Mouse (Mus musculus): Measurements from ENCODE around the gene Socs3. TPM values are rescaled to one million over a fixed set of nuclear protein-coding genes. Genes with fewer than 3 reads are reported as not detected.

Socs3 gene
- polyA plus RNA-seq, 1 experiment: 45.7 TPM

GRCm38 (mm10) chr11:117969100-117969944 is 525 bp downstream of the Socs3 start:
- peaks cover 79% of the 10 kb centered on the region for H3K4me1 ChIP-seq (replicated peaks; ENCODE audit: control insufficient read depth, insufficient read depth, low read length)
- WGBS: 1% methylated on average over 65 of the region's 65 CpGs
- TF ChIP-seq POLR2A (IDR thresholded peaks at IDR 0.05; ENCODE audit: control insufficient read depth, extremely low read depth, insufficient read depth, low read length, poor library complexity): no peak; the same call in 1 of the 2 replicates
- TF ChIP-seq CTCF (IDR thresholded peaks at IDR 0.05; ENCODE audit: borderline replicate concordance, control insufficient read depth, extremely low read depth, insufficient read depth, low read length, poor library complexity): no peak

DNA sequence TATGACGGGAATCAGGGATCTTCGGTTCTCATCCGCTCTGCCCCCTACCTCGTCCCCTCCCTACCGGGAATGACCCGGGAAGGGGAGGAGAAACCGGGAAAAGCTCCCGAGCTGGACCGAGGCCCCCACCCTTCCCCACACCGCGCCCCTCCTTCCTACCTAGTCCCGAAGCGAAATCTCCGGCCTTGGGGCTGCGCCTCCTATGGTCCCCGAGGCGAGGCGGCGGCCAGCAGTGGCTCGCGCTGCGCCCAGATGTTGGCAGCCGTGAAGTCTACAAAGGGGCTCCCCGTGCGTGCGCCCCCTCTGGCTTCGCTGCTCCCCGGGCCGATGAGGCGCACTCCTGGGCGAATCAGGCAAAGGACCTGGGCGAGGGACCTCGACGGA is 1.1 kb downstream of the Socs3 start:
- H3K36me3 ChIP-seq (ENCODE audit: control insufficient read depth, insufficient read depth, low read length): no peaks in the 10 kb centered on the region
- H3K27ac ChIP-seq (ENCODE audit: control insufficient read depth, insufficient read depth, low read length): no peak overlapping the region
- H3K4me1 ChIP-seq (replicated peaks; ENCODE audit: control insufficient read depth, insufficient read depth, low read length): peaks cover 79% of the 10 kb centered on the region
- TF ChIP-seq POLR2A (IDR thresholded peaks at IDR 0.05; ENCODE audit: control insufficient read depth, extremely low read depth, insufficient read depth, low read length, poor library complexity): no peak
- TF ChIP-seq CTCF (IDR thresholded peaks at IDR 0.05; ENCODE audit: borderline replicate concordance, control insufficient read depth, extremely low read depth, insufficient read depth, low read length, poor library complexity): peak; percentile 64; the same call in 1 of the 2 replicates
- peak; percentile 73 for DNase-seq
- WGBS: 1% methylated on average over 34 of the region's 34 CpGs
- peak overlapping the region; percentile 56 for H3K4me3 ChIP-seq (ENCODE audit: control insufficient read depth, insufficient read depth, low read length)
- H3K27me3 ChIP-seq (ENCODE audit: control insufficient read depth, insufficient read depth, low read length): no peaks in the 10 kb centered on the region

More at GRCm38 (mm10) chr11:117969100-117969944, 525 bp downstream of the Socs3 start:
- Histone ChIP-seq H3K4me3 (ENCODE audit: control insufficient read depth, insufficient read depth, low read length) (peak overlapping the region; percentile 56), H3K36me3 (ENCODE audit: control insufficient read depth, insufficient read depth, low read length) (no peaks in the 10 kb centered on the region), H3K27me3 (ENCODE audit: control insufficient read depth, insufficient read depth, low read length) (no peaks in the 10 kb centered on the region), H3K27ac (ENCODE audit: control insufficient read depth, insufficient read depth, low read length) (0 out of 2 replicates have a peak overlapping the region, but pooled peaks have one; percentile 10)
- peak; percentile 79 for DNase-seq

DNA sequence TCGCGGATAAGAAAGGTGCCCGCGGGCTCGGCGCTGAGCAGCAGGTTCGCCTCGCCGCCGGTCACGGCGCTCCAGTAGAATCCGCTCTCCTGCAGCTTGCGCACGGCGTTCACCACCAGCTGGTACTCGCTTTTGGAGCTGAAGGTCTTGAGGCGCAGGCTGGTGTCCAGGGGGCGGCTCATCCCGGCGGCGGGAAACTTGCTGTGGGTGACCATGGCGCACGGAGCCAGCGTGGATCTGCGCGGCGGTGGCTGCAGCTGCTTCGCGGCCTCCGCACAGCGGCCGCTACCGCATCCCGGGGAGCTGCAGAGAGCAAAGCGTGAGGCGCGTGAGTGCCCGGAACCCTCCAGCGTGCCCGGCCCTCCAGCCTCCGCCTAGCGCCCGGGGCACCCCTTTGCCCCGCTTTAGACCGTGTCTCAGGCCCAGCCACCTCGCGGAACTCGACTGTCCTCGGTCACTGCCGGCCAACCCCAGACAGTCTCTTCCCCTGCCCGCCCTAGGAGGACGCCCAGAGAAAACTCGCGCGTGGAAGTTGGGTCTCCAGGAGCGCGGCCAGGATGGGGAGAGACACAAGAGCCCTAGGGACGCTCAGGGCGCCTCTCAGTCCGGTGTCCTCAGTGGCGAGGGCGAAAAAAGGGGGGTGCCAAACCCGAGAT is 1.7 kb downstream of the Socs3 start:
- Histone ChIP-seq H3K36me3 (ENCODE audit: control insufficient read depth, insufficient read depth, low read length) (no peaks in the 10 kb centered on the region), H3K4me1 (replicated peaks; ENCODE audit: control insufficient read depth, insufficient read depth, low read length) (peaks cover 82% of the 10 kb centered on the region), H3K27ac (ENCODE audit: control insufficient read depth, insufficient read depth, low read length) (no peak overlapping the region), H3K27me3 (ENCODE audit: control insufficient read depth, insufficient read depth, low read length) (no peaks in the 10 kb centered on the region), H3K4me3 (ENCODE audit: control insufficient read depth, insufficient read depth, low read length) (peak overlapping the region; percentile 56)
- TF ChIP-seq CTCF (IDR thresholded peaks at IDR 0.05; ENCODE audit: borderline replicate concordance, control insufficient read depth, extremely low read depth, insufficient read depth, low read length, poor library complexity) (no peak), POLR2A (IDR thresholded peaks at IDR 0.05; ENCODE audit: control insufficient read depth, extremely low read depth, insufficient read depth, low read length, poor library complexity) (no peak)
- DNase-seq: peak; percentile 45
- WGBS: 12% methylated on average over 64 of the region's 64 CpGs

GRCm38 (mm10) chr11:117967249-117968015 is 2.4 kb downstream of the Socs3 start:
- peaks cover 83% of the 10 kb centered on the region for H3K4me1 ChIP-seq (replicated peaks; ENCODE audit: control insufficient read depth, insufficient read depth, low read length)
- no peaks in the 10 kb centered on the region for H3K27me3 ChIP-seq (ENCODE audit: control insufficient read depth, insufficient read depth, low read length)
- no peaks in the 10 kb centered on the region for H3K36me3 ChIP-seq (ENCODE audit: control insufficient read depth, insufficient read depth, low read length)
- DNase-seq: no peak
- WGBS: 79% methylated on average over 34 of the region's 34 CpGs
- H3K4me3 ChIP-seq (ENCODE audit: control insufficient read depth, insufficient read depth, low read length): peak overlapping the region; percentile 56
- no peak for TF ChIP-seq CTCF (IDR thresholded peaks at IDR 0.05; ENCODE audit: borderline replicate concordance, control insufficient read depth, extremely low read depth, insufficient read depth, low read length, poor library complexity)
- no peak for TF ChIP-seq POLR2A (IDR thresholded peaks at IDR 0.05; ENCODE audit: control insufficient read depth, extremely low read depth, insufficient read depth, low read length, poor library complexity)
- no peak overlapping the region for H3K27ac ChIP-seq (ENCODE audit: control insufficient read depth, insufficient read depth, low read length)

DNA sequence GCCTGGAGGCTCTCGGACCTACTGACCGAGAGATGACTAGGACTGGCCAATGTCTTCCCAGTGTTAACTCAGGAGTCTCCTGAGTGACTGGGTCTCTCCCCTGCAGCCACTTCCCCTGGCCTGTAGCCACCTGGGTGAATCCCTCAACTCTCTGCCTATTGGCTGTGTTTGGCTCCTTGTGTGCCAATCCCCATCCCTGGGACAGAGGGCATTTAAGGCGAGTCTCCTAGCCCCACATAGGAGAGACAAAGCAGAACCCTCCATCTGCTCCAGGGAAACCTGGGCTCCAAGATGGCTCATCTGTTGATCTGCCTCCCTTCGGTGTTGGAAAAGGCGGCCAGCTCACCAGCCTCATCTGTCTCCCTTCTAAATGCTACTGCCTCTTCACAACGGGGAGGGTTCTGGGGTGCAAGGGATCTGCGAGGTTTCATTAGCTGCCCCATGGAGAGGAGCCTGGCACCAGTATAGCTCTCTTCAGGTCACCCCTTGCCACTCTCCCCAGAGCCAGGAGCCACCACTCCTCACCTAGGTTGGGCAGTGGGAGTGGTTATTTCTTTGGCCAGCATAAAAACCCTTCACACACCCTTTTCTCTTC is 3.2 kb downstream of the Socs3 start:
- TF ChIP-seq CTCF (IDR thresholded peaks at IDR 0.05; ENCODE audit: borderline replicate concordance, control insufficient read depth, extremely low read depth, insufficient read depth, low read length, poor library complexity) (no peak), POLR2A (IDR thresholded peaks at IDR 0.05; ENCODE audit: control insufficient read depth, extremely low read depth, insufficient read depth, low read length, poor library complexity) (0 out of 2 replicates have a peak, but pooled peaks have one; percentile 25)
- Histone ChIP-seq H3K36me3 (ENCODE audit: control insufficient read depth, insufficient read depth, low read length) (no peaks in the 10 kb centered on the region), H3K4me1 (replicated peaks; ENCODE audit: control insufficient read depth, insufficient read depth, low read length) (peaks cover 75% of the 10 kb centered on the region), H3K27me3 (ENCODE audit: control insufficient read depth, insufficient read depth, low read length) (no peaks in the 10 kb centered on the region), H3K27ac (ENCODE audit: control insufficient read depth, insufficient read depth, low read length) (no peak overlapping the region), H3K4me3 (ENCODE audit: control insufficient read depth, insufficient read depth, low read length) (no peak overlapping the region)
- DNase-seq: no peak
- WGBS: 91% methylated on average over 7 of the region's 7 CpGs

Data from thymus, adult 2 months (tissue).